Mouse (Mus musculus) adrenal gland, postnatal 0 days (tissue): Measurements from ENCODE around the gene Ccdc160. TPM values are rescaled to one million over a fixed set of nuclear protein-coding genes. Genes with fewer than 3 reads are reported as not detected.
A peak's percentile ranks its signal among the peaks of the same experiment; 100 is the strongest.

Source experiments
- microRNA-seq: library from miRNA; unstranded; fragments of <30 nt; microRNA quantifications from one replicate; pipeline ENCODE4, GENCODE M21; 2016; ENCODE audit warnings: borderline replicate concordance; ENCODE audit not compliant: insufficient number of aligned reads
- polyA plus RNA-seq: library from polyadenylated mRNA; unstranded; fragments of >200 nt; fragmentation: Nextera tagmentation; extraction: Ambion mirVana; gene quantifications from 2 replicates; pipeline ENCODE4 v1.2.1, GENCODE M21; 2015

The Ccdc160 gene
- polyA plus RNA-seq, result 13.0 and 24.0 TPM in 2 replicates

DNA sequence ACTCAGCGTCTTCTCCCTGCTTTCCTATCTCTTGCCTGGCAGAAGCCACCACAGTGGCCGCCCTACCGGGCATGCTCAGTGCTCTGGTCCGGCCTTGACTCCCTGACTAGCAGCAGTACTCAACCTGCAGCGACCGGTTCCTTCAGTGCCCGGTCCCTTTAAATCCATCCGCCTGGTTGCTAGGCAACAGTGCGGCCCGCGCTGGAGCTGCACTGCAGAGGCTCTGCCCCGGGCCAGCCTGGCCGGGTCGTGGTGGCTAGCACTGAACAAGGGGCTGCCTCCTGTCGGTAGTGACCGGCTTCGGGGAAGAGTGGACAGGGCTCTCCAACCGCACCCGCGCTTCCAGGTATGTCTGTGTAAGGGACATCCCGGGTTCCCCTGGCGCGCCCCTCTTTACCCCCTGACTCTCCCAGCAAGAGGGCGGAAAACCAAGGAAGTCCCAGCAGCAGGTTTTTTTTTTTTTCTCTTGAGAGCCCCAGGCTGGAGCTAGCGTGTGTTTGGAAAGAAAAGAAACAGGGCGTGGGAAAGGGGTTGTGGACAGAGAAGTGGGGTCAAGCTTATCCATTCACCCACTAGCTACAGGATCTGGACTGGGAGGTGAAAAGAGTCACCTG is at the start of gene Ccdc160:
Gene Ccdc160 (plus strand): TSS at position 221 of the 614 bp plus-strand sequence.

Small RNA genes within 50 kb of the gene (microRNA-seq; reads per million reads assigned to microRNA genes)
- 49.7 reads per million, percentile 34 among the genes with 10 or more reads in this experiment for gene Mir106a
- gene Mir18b, result 4.6 reads per million, percentile 5 among the genes with 10 or more reads in this experiment
- 1.4 reads per million for gene Mir19b-2
- gene Mir20b, result 36.1 reads per million, percentile 29 among the genes with 10 or more reads in this experiment
- gene Mir363, result 76.7 reads per million, percentile 39 among the genes with 10 or more reads in this experiment
- 89.0 reads per million, percentile 42 among the genes with 10 or more reads in this experiment for gene Mir92-2

Other genes with a start within 250 kb of the Ccdc160 start
- 487 and 739 TPM in 2 replicates for gene Gpc3, start 177.2 kb upstream of the Ccdc160 start, polyA plus RNA-seq
- gene Phf6, start 121.1 kb downstream of the Ccdc160 start, polyA plus RNA-seq, result 9.1 and 11.4 TPM in 2 replicates
- 140 and 199 TPM in 2 replicates for gene Hprt, start 196.9 kb downstream of the Ccdc160 start, polyA plus RNA-seq